Mouse (Mus musculus) MEL (cell line): ENCODE measurements around the gene Cyb5b. TPM values are rescaled to one million over a fixed set of nuclear protein-coding genes. Genes with fewer than 3 reads are reported as not detected.

Source experiments
- DNase-seq: peaks from one replicate; pipeline ENCODE4 v3.0.0; 2011; ENCODE audit warnings: low read depth, low spot score
- H3K27ac ChIP-seq: 2 replicates; pipeline ENCODE4 v1.5.1; 2012; ENCODE audit warnings: low read depth, mild to moderate bottlenecking, control low read depth, low read length, moderate library complexity; ENCODE audit not compliant: control insufficient read depth
- H3K27me3 ChIP-seq, 2 experiments: fragments of 150-350 bp in 1 of 2; sonication (generic) in 1 of 2; 2 replicates each; pipeline ENCODE4 v1.6.1; 2012; ENCODE audit warnings: low read length in 2 of 2, mild to moderate bottlenecking in 2 of 2, improper control_type of control experiment in 1 of 2, moderate library complexity in 1 of 2; ENCODE audit not compliant: insufficient read depth in 2 of 2, control insufficient read depth in 1 of 2
- H3K36me3 ChIP-seq, 2 experiments: 2 replicates each; pipeline ENCODE4 v1.6.1; 2012 to 2014; ENCODE audit warnings: low read length in 2 of 2, improper control_type of control experiment in 1 of 2, inconsistent platforms in 1 of 2, mild to moderate bottlenecking in 1 of 2; ENCODE audit not compliant: insufficient read depth in 2 of 2, control insufficient read depth in 1 of 2
- H3K4me1 ChIP-seq, 2 experiments: fragments of 150-350 bp in 1 of 2; sonication (generic) in 1 of 2; 2 replicates each; pipeline ENCODE4 v1.6.1; 2012; ENCODE audit warnings: low read length in 2 of 2, improper control_type of control experiment in 1 of 2, mild to moderate bottlenecking in 1 of 2; ENCODE audit not compliant: insufficient read depth in 2 of 2, control insufficient read depth in 1 of 2
- H3K4me3 ChIP-seq, 2 experiments: fragments of 150-350 bp in 1 of 2; sonication (generic) in 1 of 2; 2 replicates each; pipeline ENCODE4 v1.5.1; 2012; ENCODE audit warnings: low read depth in 2 of 2, low read length in 2 of 2, mild to moderate bottlenecking in 2 of 2, moderate library complexity in 2 of 2, control low read depth in 1 of 2, improper control_type of control experiment in 1 of 2; ENCODE audit not compliant: control insufficient read depth in 1 of 2, insufficient read depth in 1 of 2
- H3K79me2 ChIP-seq: 2 replicates; pipeline ENCODE4 v1.6.1; 2012; ENCODE audit warnings: mild to moderate bottlenecking, low read length, moderate library complexity; ENCODE audit not compliant: control insufficient read depth, poor library complexity, insufficient read depth
- H3K9ac ChIP-seq: 2 replicates; pipeline ENCODE4 v1.6.1; 2012; ENCODE audit warnings: low read depth, mild to moderate bottlenecking, control low read depth, low read length, moderate library complexity; ENCODE audit not compliant: control insufficient read depth, poor library complexity, severe bottlenecking
- H3K9me3 ChIP-seq: fragments of 150-350 bp; sonication (generic); replicated peaks from 2 replicates; pipeline ENCODE4 v1.6.1; 2012; ENCODE audit warnings: mild to moderate bottlenecking, low read length, improper control_type of control experiment, moderate library complexity; ENCODE audit not compliant: insufficient read depth
- BHLHE40 ChIP-seq: IDR thresholded peaks from 2 replicates; pipeline ENCODE4 v1.6.1; 2012; ENCODE audit warnings: low read depth, mild to moderate bottlenecking, inconsistent platforms, low read length, improper control_type of control experiment, borderline replicate concordance
- CHD1 ChIP-seq: IDR thresholded peaks from 2 replicates; pipeline ENCODE4 v1.6.1; 2012; ENCODE audit warnings: low read depth, mild to moderate bottlenecking, inconsistent platforms, low read length, improper control_type of control experiment
- CHD2 ChIP-seq: IDR thresholded peaks from 2 replicates; pipeline ENCODE4 v1.6.1; 2011; ENCODE audit warnings: low read length, improper control_type of control experiment
- CTCF ChIP-seq, 3 experiments: IDR thresholded peaks in 2 of 3; conservative IDR thresholded peaks in 1 of 3; 2 replicates each; pipeline ENCODE4 v1.5.1; 2011 to 2012; ENCODE audit warnings: low read length in 3 of 3, low read depth in 2 of 3, mild to moderate bottlenecking in 2 of 3, improper control_type of control experiment in 1 of 3, inconsistent platforms in 1 of 3, mixed read lengths in 1 of 3, moderate library complexity in 1 of 3; ENCODE audit not compliant: control insufficient read depth in 1 of 3, insufficient read depth in 1 of 3, poor library complexity in 1 of 3, severe bottlenecking in 1 of 3
- ELF1 ChIP-seq: IDR thresholded peaks from 2 replicates; pipeline ENCODE4 v1.6.1; 2014; ENCODE audit warnings: low read depth, mild to moderate bottlenecking, inconsistent platforms, low read length, improper control_type of control experiment, moderate library complexity
- EP300 ChIP-seq, 2 experiments: IDR thresholded peaks; 2 replicates each; pipeline ENCODE4 v1.6.1; 2011; ENCODE audit warnings: improper control_type of control experiment in 2 of 2, low read length in 2 of 2, low read depth in 1 of 2, mild to moderate bottlenecking in 1 of 2
- ETS1 ChIP-seq: IDR thresholded peaks from 2 replicates; pipeline ENCODE4 v1.6.1; 2012; ENCODE audit warnings: low read depth, mild to moderate bottlenecking, inconsistent platforms, low read length, improper control_type of control experiment, moderate library complexity
- GATA1 ChIP-seq: IDR thresholded peaks from 2 replicates; pipeline ENCODE4 v1.6.1; 2011; ENCODE audit warnings: low read depth, low read length, improper control_type of control experiment
- JUND ChIP-seq: IDR thresholded peaks from 2 replicates; pipeline ENCODE4 v1.6.1; 2011; ENCODE audit warnings: low read depth, mild to moderate bottlenecking, improper control_type of control experiment, low read length
- KAT2A ChIP-seq: conservative IDR thresholded peaks from 2 replicates; pipeline ENCODE4 v1.6.1; 2012; ENCODE audit warnings: low read depth, low read length, improper control_type of control experiment, inconsistent platforms
- MAFK ChIP-seq: IDR thresholded peaks from 2 replicates; pipeline ENCODE4 v1.6.1; 2011; ENCODE audit warnings: low read depth, mild to moderate bottlenecking, low read length, improper control_type of control experiment, borderline replicate concordance
- MAZ ChIP-seq: IDR thresholded peaks from 2 replicates; pipeline ENCODE4 v1.6.1; 2012; ENCODE audit warnings: low read depth, mild to moderate bottlenecking, inconsistent platforms, low read length, improper control_type of control experiment
- MXI1 ChIP-seq: IDR thresholded peaks from 2 replicates; pipeline ENCODE4 v1.6.1; 2011; ENCODE audit warnings: mild to moderate bottlenecking, low read depth, low read length, improper control_type of control experiment
- NELFE ChIP-seq: IDR thresholded peaks from 2 replicates; pipeline ENCODE4 v1.6.1; 2011; ENCODE audit warnings: low read depth, low read length, improper control_type of control experiment
- NRF1 ChIP-seq: IDR thresholded peaks from 2 replicates; pipeline ENCODE4 v1.6.1; 2014; ENCODE audit warnings: low read depth, mild to moderate bottlenecking, inconsistent platforms, low read length, improper control_type of control experiment, moderate library complexity; ENCODE audit not compliant: poor library complexity, insufficient read depth, severe bottlenecking
- POLR2A ChIP-seq, 2 experiments: IDR thresholded peaks; 2 replicates each; pipeline ENCODE4 v1.6.1; 2011 to 2012; ENCODE audit warnings: low read length in 2 of 2, mild to moderate bottlenecking in 2 of 2, control low read depth in 1 of 2, improper control_type of control experiment in 1 of 2, low read depth in 1 of 2, moderate library complexity in 1 of 2; ENCODE audit not compliant: control insufficient read depth in 1 of 2, insufficient read depth in 1 of 2, poor library complexity in 1 of 2
- POLR2AphosphoS2 ChIP-seq: IDR thresholded peaks from 2 replicates; pipeline ENCODE4 v1.6.1; 2011; ENCODE audit warnings: low read length, improper control_type of control experiment
- SIN3A ChIP-seq: IDR thresholded peaks from 2 replicates; pipeline ENCODE4 v1.6.1; 2012; ENCODE audit warnings: low read length, improper control_type of control experiment, inconsistent platforms
- TAL1 ChIP-seq: IDR thresholded peaks from 2 replicates; pipeline ENCODE4 v1.6.1; 2012; ENCODE audit warnings: mild to moderate bottlenecking, inconsistent platforms, low read length, moderate library complexity, mixed read lengths
- TCF12 ChIP-seq: IDR thresholded peaks from 2 replicates; pipeline ENCODE4 v1.6.1; 2014; ENCODE audit warnings: low read depth, mild to moderate bottlenecking, inconsistent platforms, low read length, improper control_type of control experiment, moderate library complexity
- UBTF ChIP-seq: IDR thresholded peaks from 2 replicates; pipeline ENCODE4 v1.6.1; 2012; ENCODE audit warnings: low read depth, mild to moderate bottlenecking, inconsistent platforms, low read length, improper control_type of control experiment, moderate library complexity, borderline replicate concordance; ENCODE audit not compliant: insufficient read depth
- USF1 ChIP-seq: IDR thresholded peaks from 2 replicates; pipeline ENCODE4 v1.6.1; 2014; ENCODE audit warnings: low read depth, mild to moderate bottlenecking, inconsistent platforms, low read length, improper control_type of control experiment, moderate library complexity
- USF2 ChIP-seq, 2 experiments: IDR thresholded peaks; 2 replicates each; pipeline ENCODE4 v1.6.1; 2011 to 2012; ENCODE audit warnings: improper control_type of control experiment in 2 of 2, low read length in 2 of 2, borderline replicate concordance in 1 of 2, inconsistent platforms in 1 of 2, low read depth in 1 of 2, mild to moderate bottlenecking in 1 of 2; ENCODE audit not compliant: insufficient read depth in 1 of 2
- ZNF384 ChIP-seq: IDR thresholded peaks from 2 replicates; pipeline ENCODE4 v1.6.1; 2012; ENCODE audit warnings: low read depth, mild to moderate bottlenecking, inconsistent platforms, low read length, improper control_type of control experiment
- polyA plus RNA-seq, 2 experiments: library from polyadenylated mRNA; stranded (reverse) in 1 of 2; unstranded in 1 of 2; fragments of >175 nt in 1 of 2; fragments of >200 nt in 1 of 2; gene quantifications; 2 replicates each; pipeline versions ENCODE4 v1.2.1 to v1.2.4; 2012; ENCODE audit warnings: low replicate concordance in 2 of 2, low read depth in 1 of 2; ENCODE audit not compliant: insufficient read length in 2 of 2, insufficient read depth in 1 of 2, missing spikeins in 1 of 2
- total RNA-seq: library from RNA; depleted of rRNA; stranded (reverse); fragments of 300-350 nt; gene quantifications from 2 replicates; pipeline ENCODE4 v1.2.3, GENCODE M21; 2012; rRNA removed

Cyb5b gene
- total and polyA plus RNA-seq, 3 experiments: 67.9 to 79.1 (median 69.4) TPM

DNA sequence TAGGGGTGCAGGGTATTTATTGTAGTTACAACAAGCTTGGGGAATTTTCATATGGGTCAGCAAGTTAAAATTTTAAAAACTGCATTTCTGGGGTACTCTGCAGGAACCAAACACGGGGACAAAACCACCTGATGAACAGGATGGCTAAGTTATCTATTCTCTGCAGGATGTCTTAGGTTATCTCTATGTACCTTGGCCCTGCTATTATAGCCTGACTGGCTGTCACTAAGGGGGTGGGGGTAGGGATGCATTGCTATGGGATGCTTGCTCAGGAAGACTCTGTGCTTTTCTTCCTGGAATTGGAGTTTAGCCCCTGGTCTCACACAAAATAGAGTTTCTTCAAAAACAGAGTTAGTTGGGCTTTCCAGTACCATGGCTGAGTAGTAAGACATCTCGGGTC lies 83.3 kb downstream of the Cyb5b start:
- H3K36me3 ChIP-seq: peaks cover 0 to 8% of the 10 kb centered on the region in 2 experiments; a peak in 2 of 4 replicates
- H3K4me1 ChIP-seq: peaks cover 2 to 8% of the 10 kb centered on the region in 2 experiments; a peak in 2 of 4 replicates
- no peak overlapping the region for H3K9ac ChIP-seq
- no peaks in the 10 kb centered on the region for H3K27me3 ChIP-seq
- H3K79me2 ChIP-seq: no peaks in the 10 kb centered on the region
- no peak overlapping the region for H3K4me3 ChIP-seq
- no peaks in the 10 kb centered on the region for H3K9me3 ChIP-seq
- peak; percentile 27 for DNase-seq
- H3K27ac ChIP-seq: no peak overlapping the region
- TF ChIP-seq JUND: no peak
- no peak for TF ChIP-seq UBTF
- no peak for TF ChIP-seq SIN3A
- no peak for TF ChIP-seq USF1
- no peak for TF ChIP-seq CTCF (IDR thresholded peaks at IDR 0.05 in 2 of 3, conservative IDR thresholded peaks at IDR 0.05 in 1 of 3; ENCODE audit: control insufficient read depth in 1 of 3, insufficient read depth in 1 of 3, low read depth in 2 of 3, low read length in 3 of 3, poor library complexity in 1 of 3, severe bottlenecking in 1 of 3)
- no peak for TF ChIP-seq BHLHE40
- TF ChIP-seq NELFE: no peak
- no peak for TF ChIP-seq KAT2A
- TF ChIP-seq NRF1: no peak
- TF ChIP-seq TAL1: peak; percentile 50
- TF ChIP-seq ELF1: no peak
- no peak for TF ChIP-seq CHD2
- no peak for TF ChIP-seq POLR2A (IDR thresholded peaks at IDR 0.05; ENCODE audit: control insufficient read depth in 1 of 2, insufficient read depth in 1 of 2, low read depth in 1 of 2, low read length in 2 of 2, poor library complexity in 1 of 2)
- TF ChIP-seq MXI1: no peak
- no peak for TF ChIP-seq MAFK
- TF ChIP-seq POLR2AphosphoS2: no peak
- no peak for TF ChIP-seq MAZ
- peak; percentile 58 for TF ChIP-seq GATA1
- TF ChIP-seq ZNF384: no peak
- TF ChIP-seq USF2 (IDR thresholded peaks at IDR 0.05; ENCODE audit: borderline replicate concordance in 1 of 2, insufficient read depth in 1 of 2, low read depth in 1 of 2, low read length in 2 of 2): no peak
- TF ChIP-seq CHD1: no peak
- TF ChIP-seq EP300 (IDR thresholded peaks at IDR 0.05; ENCODE audit: low read depth in 1 of 2, low read length in 2 of 2): peak; percentile 17 to 59; a peak in 3 of 4 replicates
- peak; percentile 44; the same call in 1 of the 2 replicates for TF ChIP-seq TCF12
- 0 out of 2 replicates have a peak, but pooled peaks have one; percentile 51 for TF ChIP-seq ETS1

Other genes with a start within 250 kb of the Cyb5b start
- 3.0 and 3.6 TPM in 2 replicates for gene Sntb2, start 214.9 kb upstream of the Cyb5b start, total RNA-seq
- 1 to 10 TPM in 1 of 2 experiments, not detected in 1; 3.8 TPM for gene Sntb2, start 214.9 kb upstream of the Cyb5b start, polyA plus RNA-seq
- 32.3 and 38.1 TPM in 2 replicates for gene Vps4a, start 119.4 kb upstream of the Cyb5b start, total RNA-seq
- 10 to 100 TPM in 1 of 2 experiments, not detected in 1; 43.2 TPM for gene Vps4a, start 119.4 kb upstream of the Cyb5b start, polyA plus RNA-seq
- 39.0 and 43.6 TPM in 2 replicates for gene Pdf, start 102.0 kb upstream of the Cyb5b start, total RNA-seq
- 10 to 100 TPM in 1 of 2 experiments, not detected in 1; 36.0 TPM for gene Pdf, start 102.0 kb upstream of the Cyb5b start, polyA plus RNA-seq
- 18.1 and 27.2 TPM in 2 replicates for gene Cog8, start 94.0 kb upstream of the Cyb5b start, total RNA-seq
- gene Cog8, start 94.0 kb upstream of the Cyb5b start, polyA plus RNA-seq: 10 to 100 TPM in 1 of 2 experiments, not detected in 1; 27.0 TPM
- gene Nip7, start 93.8 kb upstream of the Cyb5b start, total RNA-seq: 261 and 278 TPM in 2 replicates
- gene Nip7, start 93.8 kb upstream of the Cyb5b start, polyA plus RNA-seq: 100 to 1,000 TPM; 189 to 336 TPM
- not detected in 2 replicates for gene Tmed6, start 85.0 kb upstream of the Cyb5b start, total RNA-seq
- not detected for gene Tmed6, start 85.0 kb upstream of the Cyb5b start, polyA plus RNA-seq
- gene Terf2, start 54.1 kb upstream of the Cyb5b start, total RNA-seq: 14.1 and 15.0 TPM in 2 replicates
- gene Terf2, start 54.1 kb upstream of the Cyb5b start, polyA plus RNA-seq: 10 to 100 TPM in 1 of 2 experiments, not detected in 1; 36.7 TPM
- gene Nfat5, start 142.8 kb downstream of the Cyb5b start, total RNA-seq: 4.2 and 5.1 TPM in 2 replicates
- 10 to 100 TPM in 1 of 2 experiments, not detected in 1; 11.3 TPM for gene Nfat5, start 142.8 kb downstream of the Cyb5b start, polyA plus RNA-seq